Mouse (Mus musculus) liver, embryonic 14.5 days (tissue): ENCODE measurements around the gene Mmel1.

ENCODE experiments used
- CTCF ChIP-seq: IDR thresholded peaks from 2 replicates; pipeline ENCODE4 v1.5.1; 2016; ENCODE audit warnings: antibody characterized with exemption, low read depth, control low read depth
- EP300 ChIP-seq: IDR thresholded peaks from 2 replicates; pipeline ENCODE4 v1.6.1; 2016; ENCODE audit warnings: antibody characterized with exemption, low read depth

DNA sequence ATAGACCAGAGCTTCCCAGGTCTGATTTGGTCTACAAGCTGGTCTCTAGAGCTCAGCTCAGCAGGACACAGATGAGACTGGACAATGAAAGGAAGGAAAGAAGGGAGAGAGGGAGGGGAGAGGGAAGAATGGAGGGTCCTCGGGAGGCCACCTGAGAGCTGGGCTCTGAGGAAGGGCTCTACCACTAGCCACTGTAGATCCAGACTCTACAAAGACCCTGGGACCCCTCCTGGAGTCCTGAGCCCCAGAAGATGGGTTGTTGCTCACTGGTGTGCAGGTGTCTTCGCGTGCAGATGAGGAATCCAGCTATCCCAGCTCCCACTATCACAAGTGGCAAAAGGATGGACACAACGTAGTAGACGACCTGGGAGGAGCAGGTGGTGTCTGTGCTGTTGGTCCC lies 53.5 kb downstream of the Mmel1 start:
- no peak for TF ChIP-seq CTCF
- no peak for TF ChIP-seq EP300
